Mouse (Mus musculus) hindbrain, postnatal 0 days (tissue): ENCODE measurements around the gene Ebf1. TPM values are rescaled to one million over a fixed set of nuclear protein-coding genes. Genes with fewer than 3 reads are reported as not detected.

Experiments used
- ATAC-seq: fragments of 200-750 bp; cut with Nextera tagmentation; 2 replicates; pipeline ENCODE4 v1.8.0; 2017; ENCODE audit warnings: mild to moderate bottlenecking, moderate TSS enrichment, moderate library complexity
- DNase-seq: peaks from one replicate; pipeline ENCODE4 v3.0.0-alpha.2; 2015; ENCODE audit warnings: low spot score
- H3K27ac ChIP-seq: fragments of 300-500 bp; sonication (generic); 2 replicates; pipeline ENCODE4 v1.5.1; 2014; ENCODE audit warnings: mild to moderate bottlenecking
- H3K27me3 ChIP-seq: fragments of 300-500 bp; sonication (generic); 2 replicates; pipeline ENCODE4 v1.6.1; 2014; ENCODE audit warnings: low read length, mixed read lengths; ENCODE audit not compliant: insufficient read depth
- H3K36me3 ChIP-seq: fragments of 300-500 bp; sonication (generic); 2 replicates; pipeline ENCODE4 v1.6.1; 2014; ENCODE audit warnings: low read length, mixed read lengths; ENCODE audit not compliant: insufficient read depth
- H3K4me1 ChIP-seq: fragments of 300-500 bp; sonication (generic); 2 replicates; pipeline ENCODE4 v1.6.1; 2014; ENCODE audit warnings: antibody characterized with exemption, low read length, mixed read lengths; ENCODE audit not compliant: insufficient read depth
- H3K4me2 ChIP-seq: fragments of 300-500 bp; sonication (generic); 2 replicates; pipeline ENCODE4 v1.6.1; 2014; ENCODE audit warnings: low read depth, mild to moderate bottlenecking, low read length, moderate library complexity, mixed read lengths
- H3K4me3 ChIP-seq: fragments of 300-500 bp; sonication (generic); 2 replicates; pipeline ENCODE4 v1.5.1; 2014; ENCODE audit warnings: low read length
- H3K9ac ChIP-seq: fragments of 300-500 bp; sonication (generic); replicated peaks from 2 replicates; pipeline ENCODE4 v1.6.1; 2014; ENCODE audit warnings: mild to moderate bottlenecking, low read length, moderate library complexity, mixed read lengths
- H3K9me3 ChIP-seq: fragments of 300-500 bp; sonication (generic); 2 replicates; pipeline ENCODE4 v1.6.1; 2016; ENCODE audit warnings: low read length, mixed read lengths
- CTCF ChIP-seq: IDR thresholded peaks from 2 replicates; pipeline ENCODE4 v1.5.1; 2016; ENCODE audit warnings: antibody characterized with exemption, control low read depth, low read depth
- WGBS: fragments of 180-500 bp; shearing (Covaris S2); extraction: QIAGEN DNeasy Blood & Tissue Kit; methylation state at CpG from one replicate; pipeline ENCODE4 v1.1.7; 2014; 5-methylcytosine and 5-hydroxymethylcytosine counted together
- polyA plus RNA-seq: library from polyadenylated mRNA; unstranded; fragments of >200 nt; fragmentation: Nextera tagmentation; extraction: Ambion mirVana; gene quantifications from 2 replicates; pipeline ENCODE4 v1.2.1, GENCODE M21; 2015
- total RNA-seq: library from RNA; depleted of rRNA; stranded (reverse); fragments of >200 nt; gene quantifications from 2 replicates; pipeline ENCODE4 v1.2.3, GENCODE M21; 2014

The Ebf1 gene
- total and polyA plus RNA-seq, 2 experiments from 2014 or later: 67.1 to 71.7 TPM

GRCm38 (mm10) chr11:44906456-44906855 lies 289.3 kb downstream of the Ebf1 start:
- TF ChIP-seq CTCF: no peak
- Histone ChIP-seq H3K4me3 (no peak overlapping the region), H3K4me1 (no peaks in the 10 kb centered on the region), H3K27me3 (no peaks in the 10 kb centered on the region), H3K4me2 (no peak overlapping the region), H3K36me3 (no peaks in the 10 kb centered on the region), H3K9me3 (no peaks in the 10 kb centered on the region), H3K9ac (no peak overlapping the region), H3K27ac (no peak overlapping the region)
- WGBS: 69% methylated on average over 5 of the region's 5 CpGs
- DNase-seq (no peak), ATAC-seq (no peak)

- WGBS: 48% methylated on average over 1 of the region's 1 CpGs
- Histone ChIP-seq H3K9ac (no peak overlapping the region), H3K4me1 (no peaks in the 10 kb centered on the region), H3K27me3 (no peaks in the 10 kb centered on the region), H3K4me3 (no peak overlapping the region), H3K9me3 (no peaks in the 10 kb centered on the region), H3K27ac (no peak overlapping the region), H3K4me2 (no peak overlapping the region), H3K36me3 (no peaks in the 10 kb centered on the region)
- ATAC-seq (no peak), DNase-seq (no peak)
- TF ChIP-seq CTCF: no peak
Measured at GRCm38 (mm10) chr11:44911765-44912164, 294.6 kb downstream of the Ebf1 start.

- ATAC-seq (no peak), DNase-seq (no peak)
- Histone ChIP-seq H3K27ac (no peak overlapping the region), H3K9me3 (no peaks in the 10 kb centered on the region), H3K9ac (no peak overlapping the region), H3K4me2 (no peak overlapping the region), H3K27me3 (no peaks in the 10 kb centered on the region), H3K36me3 (no peaks in the 10 kb centered on the region), H3K4me3 (no peak overlapping the region), H3K4me1 (no peaks in the 10 kb centered on the region)
- WGBS: 92% methylated on average over 5 of the region's 5 CpGs
- no peak for TF ChIP-seq CTCF
Measured at GRCm38 (mm10) chr11:44913806-44914205, 296.7 kb downstream of the Ebf1 start.

GRCm38 (mm10) chr11:44917059-44917458 lies 299.9 kb downstream of the Ebf1 start:
- no peak for TF ChIP-seq CTCF
- ATAC-seq (no peak), DNase-seq (no peak)
- Histone ChIP-seq H3K4me2 (no peak overlapping the region), H3K9me3 (no peaks in the 10 kb centered on the region), H3K27ac (no peak overlapping the region), H3K9ac (no peak overlapping the region), H3K4me3 (no peak overlapping the region), H3K36me3 (no peaks in the 10 kb centered on the region), H3K27me3 (no peaks in the 10 kb centered on the region), H3K4me1 (no peaks in the 10 kb centered on the region)
- WGBS: 67% methylated on average over 8 of the region's 8 CpGs

- no peak for ATAC-seq
- Histone ChIP-seq H3K4me3 (no peak overlapping the region), H3K9me3 (no peaks in the 10 kb centered on the region), H3K27me3 (no peaks in the 10 kb centered on the region), H3K27ac (no peak overlapping the region), H3K4me2 (no peak overlapping the region), H3K4me1 (no peaks in the 10 kb centered on the region), H3K9ac (no peak overlapping the region), H3K36me3 (no peaks in the 10 kb centered on the region)
- TF ChIP-seq CTCF: no peak
- DNase-seq: no peak
- 90% methylated on average over 3 of the region's 3 CpGs for WGBS
Measured at GRCm38 (mm10) chr11:44923138-44923537, 306.0 kb downstream of the Ebf1 start.

- Histone ChIP-seq H3K4me3 (no peak overlapping the region), H3K36me3 (no peaks in the 10 kb centered on the region), H3K4me1 (no peaks in the 10 kb centered on the region), H3K27me3 (no peaks in the 10 kb centered on the region), H3K27ac (no peak overlapping the region), H3K4me2 (no peak overlapping the region), H3K9ac (no peak overlapping the region), H3K9me3 (no peaks in the 10 kb centered on the region)
- 87% methylated on average over 10 of the region's 10 CpGs for WGBS
- no peak for TF ChIP-seq CTCF
- no peak for ATAC-seq
- DNase-seq: no peak
Measured at GRCm38 (mm10) chr11:44923868-44924508, 306.9 kb downstream of the Ebf1 start.

GRCm38 (mm10) chr11:44924896-44925295 lies 307.8 kb downstream of the Ebf1 start:
- ATAC-seq (no peak), DNase-seq (no peak)
- H3K9me3 ChIP-seq: no peaks in the 10 kb centered on the region
- 59% methylated on average over 8 of the region's 8 CpGs for WGBS
- no peak overlapping the region for H3K27ac ChIP-seq
- no peaks in the 10 kb centered on the region for H3K27me3 ChIP-seq
- no peak overlapping the region for H3K9ac ChIP-seq
- H3K4me3 ChIP-seq: no peak overlapping the region
- no peak overlapping the region for H3K4me2 ChIP-seq
- H3K36me3 ChIP-seq: no peaks in the 10 kb centered on the region
- H3K4me1 ChIP-seq: no peaks in the 10 kb centered on the region
- no peak for TF ChIP-seq CTCF
